Mouse (Mus musculus) forebrain, embryonic 11.5 days (tissue): ENCODE data around the gene P2rx1. TPM values are rescaled to one million over a fixed set of nuclear protein-coding genes. Genes with fewer than 3 reads are reported as not detected.

Source experiments
- ATAC-seq: fragments of 200-750 bp; cut with Nextera tagmentation; replicated peaks from 2 replicates; pipeline ENCODE4 v1.8.0; 2017; ENCODE audit warnings: moderate TSS enrichment; ENCODE audit not compliant: low FRiP score
- DNase-seq: peaks from one replicate; pipeline ENCODE4 v3.0.0-alpha.2; 2017; ENCODE audit warnings: low spot score
- H3K27ac ChIP-seq: fragments of 300-500 bp; sonication (generic); 2 replicates; pipeline ENCODE4 v1.5.1; 2014; ENCODE audit warnings: low read depth, low read length
- H3K27me3 ChIP-seq: fragments of 300-500 bp; sonication (generic); 2 replicates; pipeline ENCODE4 v1.6.1; 2014; ENCODE audit warnings: mild to moderate bottlenecking, low read length, mixed read lengths; ENCODE audit not compliant: control insufficient read depth, insufficient read depth
- H3K36me3 ChIP-seq: fragments of 300-500 bp; sonication (generic); 2 replicates; pipeline ENCODE4 v1.6.1; 2014; ENCODE audit warnings: mild to moderate bottlenecking, low read length, moderate library complexity, mixed read lengths; ENCODE audit not compliant: control insufficient read depth, insufficient read depth
- H3K4me1 ChIP-seq: fragments of 300-500 bp; sonication (generic); replicated peaks from 2 replicates; pipeline ENCODE4 v1.6.1; 2014; ENCODE audit warnings: low read length, mixed read lengths; ENCODE audit not compliant: control insufficient read depth, insufficient read depth
- H3K4me2 ChIP-seq: fragments of 300-500 bp; sonication (generic); 2 replicates; pipeline ENCODE4 v1.6.1; 2014; ENCODE audit warnings: low read depth, mild to moderate bottlenecking, low read length, moderate library complexity, mixed read lengths; ENCODE audit not compliant: severe bottlenecking
- H3K4me3 ChIP-seq: fragments of 300-500 bp; sonication (generic); 2 replicates; pipeline ENCODE4 v1.5.1; 2014; ENCODE audit warnings: low read depth, low read length
- H3K9ac ChIP-seq: fragments of 300-500 bp; sonication (generic); 2 replicates; pipeline ENCODE4 v1.6.1; 2014; ENCODE audit warnings: low read length
- H3K9me3 ChIP-seq: fragments of 300-500 bp; sonication (generic); 2 replicates; pipeline ENCODE4 v1.6.1; 2016; ENCODE audit warnings: low read length, mixed read lengths; ENCODE audit not compliant: control insufficient read depth
- WGBS: fragments of 180-500 bp; shearing (Covaris S2); extraction: QIAGEN DNeasy Blood & Tissue Kit; methylation state at CpG from one replicate; pipeline ENCODE4 v1.1.7; 2014; 5-methylcytosine and 5-hydroxymethylcytosine counted together
- polyA plus RNA-seq: library from polyadenylated mRNA; unstranded; fragments of >200 nt; fragmentation: Nextera tagmentation; extraction: Ambion mirVana; gene quantifications from 2 replicates; pipeline ENCODE4 v1.2.1, GENCODE M21; 2014

Gene P2rx1
- polyA plus RNA-seq, 1 experiment from 2014 or later: 1.1 TPM

- Histone ChIP-seq H3K9me3 (no peaks in the 10 kb centered on the region), H3K4me2 (no peak overlapping the region), H3K27me3 (no peaks in the 10 kb centered on the region), H3K36me3 (no peaks in the 10 kb centered on the region), H3K27ac (no peak overlapping the region), H3K4me3 (no peak overlapping the region), H3K9ac (no peak overlapping the region), H3K4me1 (no peaks in the 10 kb centered on the region)
- no peak for ATAC-seq
- 82% methylated on average over 5 of the region's 5 CpGs for WGBS
- no peak for DNase-seq
Observed at GRCm38 (mm10) chr11:73013981-73014380, 15.1 kb downstream of the P2rx1 start.

GRCm38 (mm10) chr11:73014831-73015344 lies 16.0 kb downstream of the P2rx1 start:
- Histone ChIP-seq H3K4me1 (no peaks in the 10 kb centered on the region; the same call in 1 of the 2 replicates), H3K9ac (no peak overlapping the region), H3K4me3 (no peak overlapping the region), H3K27me3 (peaks cover 8% of the 10 kb centered on the region), H3K36me3 (no peaks in the 10 kb centered on the region), H3K9me3 (no peaks in the 10 kb centered on the region), H3K27ac (no peak overlapping the region), H3K4me2 (no peak overlapping the region)
- DNase-seq: no peak
- no peak for ATAC-seq
- 90% methylated on average over 4 of the region's 4 CpGs for WGBS

- no peak overlapping the region for H3K4me3 ChIP-seq
- no peak for ATAC-seq
Observed at GRCm38 (mm10) chr11:73015391-73016102, 16.6 kb downstream of the P2rx1 start.

GRCm38 (mm10) chr11:73016103-73016420 lies 17.2 kb downstream of the P2rx1 start:
- H3K4me2 ChIP-seq: no peak overlapping the region
- WGBS: 77% methylated on average over 6 of the region's 6 CpGs
- H3K4me3 ChIP-seq: no peak overlapping the region
- ATAC-seq: no peak
- H3K36me3 ChIP-seq: no peaks in the 10 kb centered on the region
- no peak overlapping the region for H3K9ac ChIP-seq
- H3K9me3 ChIP-seq: no peaks in the 10 kb centered on the region
- no peak for DNase-seq
- no peaks in the 10 kb centered on the region; the same call in 1 of the 2 replicates for H3K4me1 ChIP-seq
- H3K27me3 ChIP-seq: peaks cover 16% of the 10 kb centered on the region
- no peak overlapping the region for H3K27ac ChIP-seq

More at GRCm38 (mm10) chr11:73015391-73016102, 16.6 kb downstream of the P2rx1 start:
- Histone ChIP-seq H3K4me2 (no peak overlapping the region), H3K4me1 (no peaks in the 10 kb centered on the region; the same call in 1 of the 2 replicates), H3K27me3 (peaks cover 13% of the 10 kb centered on the region), H3K9me3 (no peaks in the 10 kb centered on the region), H3K9ac (no peak overlapping the region), H3K27ac (no peak overlapping the region), H3K36me3 (no peaks in the 10 kb centered on the region)
- WGBS: 71% methylated on average over 5 of the region's 5 CpGs
- no peak for DNase-seq

- DNase-seq (peak; percentile 95), ATAC-seq (peak; percentile 97)
- Histone ChIP-seq H3K4me2 (peak within 1 kb of the TSS; percentile 98), H3K4me3 (peak within 1 kb of the TSS; percentile 59), H3K4me1 (no peaks in the 10 kb centered on the region; the same call in 1 of the 2 replicates), H3K9me3 (no peaks in the 10 kb centered on the region), H3K27ac (no peak within 1 kb of the TSS), H3K9ac (peak within 1 kb of the TSS; percentile 59), H3K36me3 (no peaks in the 10 kb centered on the region), H3K27me3 (peaks cover 16% of the 10 kb centered on the region)
- WGBS: under 1% methylated on average over 52 of the region's 57 CpGs
Observed at GRCm38 (mm10) chr11:73018471-73019146, 19.7 kb downstream of the P2rx1 start, which contains the start of gene Camkk1. Camkk1 (plus strand) TSS chr11:73019008.

GRCm38 (mm10) chr11:73019147-73019795 lies 20.4 kb downstream of the P2rx1 start:
- peak; percentile 73 for DNase-seq
- peak overlapping the region; percentile 98 for H3K4me2 ChIP-seq
- H3K9ac ChIP-seq: peak overlapping the region; percentile 59
- H3K9me3 ChIP-seq: no peaks in the 10 kb centered on the region
- peak overlapping the region; percentile 59 for H3K4me3 ChIP-seq
- under 1% methylated on average over 46 of the region's 46 CpGs for WGBS
- H3K36me3 ChIP-seq: no peaks in the 10 kb centered on the region
- H3K27me3 ChIP-seq: peaks cover 16% of the 10 kb centered on the region
- peak; percentile 71 for ATAC-seq
- no peak overlapping the region for H3K27ac ChIP-seq
- H3K4me1 ChIP-seq: no peaks in the 10 kb centered on the region; the same call in 1 of the 2 replicates

- Histone ChIP-seq H3K27me3 (peaks cover 16% of the 10 kb centered on the region), H3K36me3 (no peaks in the 10 kb centered on the region), H3K4me3 (no peak overlapping the region), H3K4me2 (no peak overlapping the region), H3K9ac (no peak overlapping the region), H3K4me1 (no peaks in the 10 kb centered on the region; the same call in 1 of the 2 replicates), H3K27ac (no peak overlapping the region), H3K9me3 (no peaks in the 10 kb centered on the region)
- ATAC-seq (no peak), DNase-seq (no peak)
- WGBS: 59% methylated on average over 7 of the region's 7 CpGs
Observed at GRCm38 (mm10) chr11:73020953-73021800, 22.3 kb downstream of the P2rx1 start.

- Histone ChIP-seq H3K4me2 (no peak overlapping the region), H3K36me3 (no peaks in the 10 kb centered on the region), H3K4me1 (no peaks in the 10 kb centered on the region; the same call in 1 of the 2 replicates), H3K9ac (no peak overlapping the region), H3K27me3 (peaks cover 16% of the 10 kb centered on the region), H3K27ac (no peak overlapping the region), H3K4me3 (no peak overlapping the region), H3K9me3 (no peaks in the 10 kb centered on the region)
- no peak for DNase-seq
- 52% methylated on average over 9 of the region's 9 CpGs for WGBS
- no peak for ATAC-seq
Observed at GRCm38 (mm10) chr11:73023099-73023498, 24.2 kb downstream of the P2rx1 start.
